Mouse (Mus musculus): ENCODE results near the gene H2-Oa. TPM values are rescaled to one million over a fixed set of nuclear protein-coding genes. Genes with fewer than 3 reads are reported as not detected.

H2-Oa gene
- polyA plus RNA-seq, 1 experiment from 2014 or later, result 0.22 TPM

GRCm38 (mm10) chr17:34079002-34079401, 13.1 kb upstream of the H2-Oa start:
- H3K9me3 ChIP-seq (replicated peaks; ENCODE audit: control insufficient read depth, low read length), result no peaks in the 10 kb centered on the region
- no peak overlapping the region for H3K4me3 ChIP-seq (ENCODE audit: low read depth, low read length)
- WGBS, result 89% methylated on average over 11 of the region's 11 CpGs
- no peak overlapping the region for H3K27ac ChIP-seq (ENCODE audit: low read depth, low read length)
- 0 out of 2 replicates have a peak, but pooled peaks cover 9% of the 10 kb centered on the region for H3K27me3 ChIP-seq (replicated peaks; ENCODE audit: control insufficient read depth, insufficient read depth, low read length)
- H3K4me2 ChIP-seq (ENCODE audit: low read length), result no peak overlapping the region
- DNase-seq (ENCODE audit: low spot score) (no peak), ATAC-seq (no peak)
- no peaks in the 10 kb centered on the region for H3K36me3 ChIP-seq (ENCODE audit: control insufficient read depth, insufficient read depth, low read length)
- H3K4me1 ChIP-seq (ENCODE audit: control insufficient read depth, insufficient read depth, low read length), result peaks cover 6% of the 10 kb centered on the region; the same call in 1 of the 2 replicates
- H3K9ac ChIP-seq (ENCODE audit: low read length), result no peak overlapping the region

- H3K4me1 ChIP-seq (ENCODE audit: control insufficient read depth, insufficient read depth, low read length), result peaks cover 6% of the 10 kb centered on the region; the same call in 1 of the 2 replicates
- WGBS, result 26% methylated on average over 5 of the region's 5 CpGs
- no peaks in the 10 kb centered on the region for H3K9me3 ChIP-seq (replicated peaks; ENCODE audit: control insufficient read depth, low read length)
- no peak overlapping the region for H3K4me2 ChIP-seq (ENCODE audit: low read length)
- no peak overlapping the region for H3K9ac ChIP-seq (ENCODE audit: low read length)
- ATAC-seq (peak; percentile 81), DNase-seq (ENCODE audit: low spot score) (peak; percentile 78)
- no peaks in the 10 kb centered on the region for H3K36me3 ChIP-seq (ENCODE audit: control insufficient read depth, insufficient read depth, low read length)
- no peak overlapping the region for H3K27ac ChIP-seq (ENCODE audit: low read depth, low read length)
- 0 out of 2 replicates have a peak, but pooled peaks cover 9% of the 10 kb centered on the region for H3K27me3 ChIP-seq (replicated peaks; ENCODE audit: control insufficient read depth, insufficient read depth, low read length)
- no peak overlapping the region for H3K4me3 ChIP-seq (ENCODE audit: low read depth, low read length)
These were observed 12.5 kb upstream of the H2-Oa start for GRCm38 (mm10) chr17:34079621-34080020.

- ATAC-seq (no peak), DNase-seq (ENCODE audit: low spot score) (peak; percentile 19)
- peak overlapping the region; percentile 17; the same call in 1 of the 2 replicates for H3K9ac ChIP-seq (ENCODE audit: low read length)
- no peak overlapping the region for H3K27ac ChIP-seq (ENCODE audit: low read depth, low read length)
- H3K27me3 ChIP-seq (replicated peaks; ENCODE audit: control insufficient read depth, insufficient read depth, low read length), result no peaks in the 10 kb centered on the region
- no peaks in the 10 kb centered on the region for H3K9me3 ChIP-seq (replicated peaks; ENCODE audit: control insufficient read depth, low read length)
- H3K36me3 ChIP-seq (ENCODE audit: control insufficient read depth, insufficient read depth, low read length), result no peaks in the 10 kb centered on the region
- under 1% methylated on average over 8 of the region's 8 CpGs for WGBS
- H3K4me1 ChIP-seq (ENCODE audit: control insufficient read depth, insufficient read depth, low read length), result peaks cover 6% of the 10 kb centered on the region; the same call in 1 of the 2 replicates
- no peak overlapping the region for H3K4me2 ChIP-seq (ENCODE audit: low read length)
- no peak overlapping the region for H3K4me3 ChIP-seq (ENCODE audit: low read depth, low read length)
These were observed 9.0 kb upstream of the H2-Oa start for GRCm38 (mm10) chr17:34083104-34083503.

GRCm38 (mm10) chr17:34087386-34087785, 4.8 kb upstream of the H2-Oa start:
- Histone ChIP-seq H3K4me1 (ENCODE audit: control insufficient read depth, insufficient read depth, low read length) (peaks cover 6% of the 10 kb centered on the region; the same call in 1 of the 2 replicates), H3K4me2 (ENCODE audit: low read length) (no peak overlapping the region), H3K36me3 (ENCODE audit: control insufficient read depth, insufficient read depth, low read length) (no peaks in the 10 kb centered on the region), H3K4me3 (ENCODE audit: low read depth, low read length) (no peak overlapping the region), H3K9ac (ENCODE audit: low read length) (no peak overlapping the region), H3K27ac (ENCODE audit: low read depth, low read length) (no peak overlapping the region), H3K9me3 (replicated peaks; ENCODE audit: control insufficient read depth, low read length) (no peaks in the 10 kb centered on the region), H3K27me3 (replicated peaks; ENCODE audit: control insufficient read depth, insufficient read depth, low read length) (no peaks in the 10 kb centered on the region)
- DNase-seq (ENCODE audit: low spot score) (no peak), ATAC-seq (no peak)
- 50% methylated on average over 2 of the region's 2 CpGs for WGBS

- H3K4me2 ChIP-seq (ENCODE audit: low read length), result no peak overlapping the region
- WGBS, result 84% methylated on average over 11 of the region's 11 CpGs
- H3K9me3 ChIP-seq (replicated peaks; ENCODE audit: control insufficient read depth, low read length), result no peaks in the 10 kb centered on the region
- H3K27me3 ChIP-seq (replicated peaks; ENCODE audit: control insufficient read depth, insufficient read depth, low read length), result no peaks in the 10 kb centered on the region
- no peaks in the 10 kb centered on the region for H3K36me3 ChIP-seq (ENCODE audit: control insufficient read depth, insufficient read depth, low read length)
- H3K4me1 ChIP-seq (ENCODE audit: control insufficient read depth, insufficient read depth, low read length), result peaks cover 3% of the 10 kb centered on the region; the same call in 1 of the 2 replicates
- DNase-seq (ENCODE audit: low spot score), result no peak
- H3K27ac ChIP-seq (ENCODE audit: low read depth, low read length), result no peak overlapping the region
- H3K4me3 ChIP-seq (ENCODE audit: low read depth, low read length), result no peak overlapping the region
- no peak overlapping the region for H3K9ac ChIP-seq (ENCODE audit: low read length)
- no peak for ATAC-seq
These were observed 4.0 kb upstream of the H2-Oa start for GRCm38 (mm10) chr17:34088124-34088523.

- no peak overlapping the region for H3K27ac ChIP-seq (ENCODE audit: low read depth, low read length)
- no peak for ATAC-seq
- no peaks in the 10 kb centered on the region for H3K27me3 ChIP-seq (replicated peaks; ENCODE audit: control insufficient read depth, insufficient read depth, low read length)
- no peak overlapping the region for H3K4me3 ChIP-seq (ENCODE audit: low read depth, low read length)
- no peak overlapping the region for H3K4me2 ChIP-seq (ENCODE audit: low read length)
- WGBS, result 47% methylated on average over 7 of the region's 7 CpGs
- no peak for DNase-seq (ENCODE audit: low spot score)
- no peaks in the 10 kb centered on the region for H3K9me3 ChIP-seq (replicated peaks; ENCODE audit: control insufficient read depth, low read length)
- H3K36me3 ChIP-seq (ENCODE audit: control insufficient read depth, insufficient read depth, low read length), result no peaks in the 10 kb centered on the region
- no peak overlapping the region for H3K9ac ChIP-seq (ENCODE audit: low read length)
- H3K4me1 ChIP-seq (ENCODE audit: control insufficient read depth, insufficient read depth, low read length), result no peaks in the 10 kb centered on the region
These were observed 1.2 kb upstream of the H2-Oa start for GRCm38 (mm10) chr17:34090923-34091322.

- WGBS, result 39% methylated on average over 7 of the region's 7 CpGs
- ATAC-seq, result no peak
- no peaks in the 10 kb centered on the region for H3K4me1 ChIP-seq (ENCODE audit: control insufficient read depth, insufficient read depth, low read length)
These were observed 1.2 kb downstream of the H2-Oa start for GRCm38 (mm10) chr17:34093199-34093874.

GRCm38 (mm10) chr17:34094283-34095035, 2.3 kb downstream of the H2-Oa start:
- Histone ChIP-seq H3K4me1 (ENCODE audit: control insufficient read depth, insufficient read depth, low read length) (no peaks in the 10 kb centered on the region), H3K9me3 (replicated peaks; ENCODE audit: control insufficient read depth, low read length) (no peaks in the 10 kb centered on the region), H3K9ac (ENCODE audit: low read length) (no peak overlapping the region), H3K4me3 (ENCODE audit: low read depth, low read length) (no peak overlapping the region), H3K36me3 (ENCODE audit: control insufficient read depth, insufficient read depth, low read length) (no peaks in the 10 kb centered on the region), H3K4me2 (ENCODE audit: low read length) (no peak overlapping the region), H3K27ac (ENCODE audit: low read depth, low read length) (no peak overlapping the region), H3K27me3 (replicated peaks; ENCODE audit: control insufficient read depth, insufficient read depth, low read length) (no peaks in the 10 kb centered on the region)
- DNase-seq (ENCODE audit: low spot score), result no peak
- WGBS, result 89% methylated on average over 27 of the region's 27 CpGs
- ATAC-seq, result no peak

More at GRCm38 (mm10) chr17:34093199-34093874, 1.2 kb downstream of the H2-Oa start:
- Histone ChIP-seq H3K27me3 (replicated peaks; ENCODE audit: control insufficient read depth, insufficient read depth, low read length) (no peaks in the 10 kb centered on the region), H3K4me3 (ENCODE audit: low read depth, low read length) (no peak overlapping the region), H3K9me3 (replicated peaks; ENCODE audit: control insufficient read depth, low read length) (no peaks in the 10 kb centered on the region), H3K9ac (ENCODE audit: low read length) (no peak overlapping the region), H3K4me2 (ENCODE audit: low read length) (no peak overlapping the region), H3K27ac (ENCODE audit: low read depth, low read length) (no peak overlapping the region), H3K36me3 (ENCODE audit: control insufficient read depth, insufficient read depth, low read length) (no peaks in the 10 kb centered on the region)
- no peak for DNase-seq (ENCODE audit: low spot score)

Measured in forebrain, embryonic 14.5 days (tissue).